Mouse (Mus musculus) kidney, adult 2 months (tissue): ENCODE results near the gene Nlgn3. TPM values are rescaled to one million over a fixed set of nuclear protein-coding genes. Genes with fewer than 3 reads are reported as not detected.

Experiments
- DNase-seq: peaks from one replicate; pipeline ENCODE4 v3.0.0; 2021
- H3K27ac ChIP-seq: fragments of 200-500 bp; 2 replicates; pipeline ENCODE4 v1.5.1; 2012; ENCODE audit warnings: low read depth, low read length, control low read depth, inconsistent platforms; ENCODE audit not compliant: insufficient read depth
- H3K27me3 ChIP-seq: fragments of 200-500 bp; replicated peaks from 2 replicates; pipeline ENCODE4 v1.6.1; 2012; ENCODE audit warnings: mild to moderate bottlenecking, moderate library complexity, low read length, inconsistent platforms; ENCODE audit not compliant: control insufficient read depth, insufficient read depth
- H3K36me3 ChIP-seq: fragments of 200-500 bp; 2 replicates; pipeline ENCODE4 v1.6.1; 2012; ENCODE audit warnings: mild to moderate bottlenecking, moderate library complexity, low read length, inconsistent platforms; ENCODE audit not compliant: control insufficient read depth, insufficient read depth
- H3K4me1 ChIP-seq: fragments of 200-500 bp; 2 replicates; pipeline ENCODE4 v1.6.1; 2011; ENCODE audit warnings: low read length; ENCODE audit not compliant: control insufficient read depth, insufficient read depth
- H3K4me3 ChIP-seq: fragments of 200-500 bp; 2 replicates; pipeline ENCODE4 v1.5.1; 2011; ENCODE audit warnings: mild to moderate bottlenecking, low read depth, low read length, control low read depth; ENCODE audit not compliant: insufficient read depth
- CTCF ChIP-seq: fragments of 200-500 bp; conservative IDR thresholded peaks from 2 replicates; pipeline ENCODE4 v1.5.1; 2011; ENCODE audit warnings: low read depth, mild to moderate bottlenecking, control low read depth, low read length, moderate library complexity, mixed read lengths; ENCODE audit not compliant: insufficient read depth, insufficient read length
- POLR2A ChIP-seq: fragments of 200-500 bp; IDR thresholded peaks from one replicate; pipeline ENCODE4 v1.6.1; 2011; ENCODE audit warnings: low read depth, low read length, control low read depth
- WGBS: fragments of 180-500 bp; shearing (Covaris S2); methylation state at CpG from one replicate; pipeline ENCODE4 v1.1.7; 2018; 5-methylcytosine and 5-hydroxymethylcytosine counted together
- polyA plus RNA-seq: library from polyadenylated mRNA; depleted of rRNA; stranded (reverse); fragments of >200 nt; gene quantifications from 2 replicates; pipeline ENCODE4 v1.2.3, GENCODE M21; 2012; rRNA removed

Nlgn3 gene
- polyA plus RNA-seq, result 0.18 and 0.31 TPM in 2 replicates

DNA sequence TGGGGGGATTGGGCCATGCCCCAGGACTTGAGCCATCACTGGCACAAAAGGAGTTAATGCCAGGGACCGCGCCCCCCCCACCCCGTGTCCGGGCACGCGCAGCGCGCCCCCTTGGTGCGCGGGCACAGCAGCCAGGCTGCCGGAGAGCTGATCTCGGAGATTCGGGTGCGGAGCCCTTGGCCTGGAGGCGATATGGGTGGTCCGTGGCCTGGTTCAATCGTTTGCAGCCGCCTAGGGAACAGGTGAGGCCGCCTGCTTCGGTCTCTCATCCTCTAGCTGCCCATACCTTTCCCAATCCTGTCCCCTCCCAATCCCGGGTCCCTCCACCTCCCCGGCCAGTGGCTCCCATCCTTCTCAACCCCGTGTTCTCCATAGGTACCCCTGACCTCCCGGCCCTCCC, at the start of gene Nlgn3:
Nlgn3 (plus strand) TSS at position 114 of the 400 bp plus-strand sequence.
- Histone ChIP-seq H3K36me3 (no peaks in the 10 kb centered on the region), H3K4me1 (no peaks in the 10 kb centered on the region), H3K27ac (no peak within 1 kb of the TSS), H3K4me3 (no peak within 1 kb of the TSS), H3K27me3 (no peaks in the 10 kb centered on the region)
- WGBS, result 2% methylated on average over 8 of the region's 24 CpGs
- DNase-seq, result no peak
- TF ChIP-seq CTCF (no peak), POLR2A (no peak)

DNA sequence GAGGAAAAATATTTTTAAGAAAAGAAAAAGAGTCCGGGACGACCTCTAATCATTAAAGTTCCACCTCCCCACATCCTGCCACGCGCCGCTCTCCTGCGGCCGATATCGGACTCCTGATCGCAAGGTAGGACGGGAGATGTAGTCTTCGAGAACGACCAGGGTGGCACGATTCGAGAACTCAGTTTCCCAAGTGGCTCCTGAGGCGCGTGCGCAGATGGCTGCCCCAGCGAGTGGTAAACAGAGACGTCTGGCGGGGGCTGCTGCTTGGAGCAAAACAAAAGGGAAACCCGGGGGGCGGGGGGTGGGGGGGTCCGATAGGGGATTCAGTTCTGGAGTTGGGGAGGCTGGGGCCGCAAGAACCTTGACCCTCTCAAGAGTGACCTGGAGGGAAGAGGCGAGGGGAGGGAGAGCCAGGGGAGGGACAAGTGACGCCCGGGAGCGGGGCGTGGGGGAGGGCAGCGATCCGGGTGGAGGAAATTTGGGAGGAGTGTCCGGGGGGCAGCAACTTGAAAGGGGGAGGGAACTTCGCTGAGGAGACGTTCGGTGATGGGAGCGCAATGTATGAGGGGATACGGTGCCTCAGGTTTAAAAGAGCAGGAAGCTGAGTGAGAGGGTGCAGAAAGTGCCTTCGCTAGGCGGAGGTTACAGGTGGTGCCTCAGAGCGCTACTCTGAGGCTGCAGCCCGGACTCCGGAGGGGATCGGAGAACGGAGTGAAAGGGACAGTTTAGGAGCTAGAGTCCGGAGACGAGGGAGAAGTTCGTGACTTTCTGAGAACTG, 44.8 kb upstream of the Nlgn3 start, which contains the start of gene Foxo4:
Foxo4 (plus strand) TSS at position 577 of the 778 bp plus-strand sequence.
- peak within 1 kb of the TSS; percentile 78 for H3K27ac ChIP-seq
- peaks cover 2% of the 10 kb centered on the region; the same call in 1 of the 2 replicates for H3K4me1 ChIP-seq
- DNase-seq, result peak; percentile 94
- under 1% methylated on average over 44 of the region's 47 CpGs for WGBS
- no peaks in the 10 kb centered on the region for H3K36me3 ChIP-seq
- no peaks in the 10 kb centered on the region for H3K27me3 ChIP-seq
- no peak for TF ChIP-seq CTCF
- no peak for TF ChIP-seq POLR2A
- peak within 1 kb of the TSS; percentile 89 for H3K4me3 ChIP-seq

DNA sequence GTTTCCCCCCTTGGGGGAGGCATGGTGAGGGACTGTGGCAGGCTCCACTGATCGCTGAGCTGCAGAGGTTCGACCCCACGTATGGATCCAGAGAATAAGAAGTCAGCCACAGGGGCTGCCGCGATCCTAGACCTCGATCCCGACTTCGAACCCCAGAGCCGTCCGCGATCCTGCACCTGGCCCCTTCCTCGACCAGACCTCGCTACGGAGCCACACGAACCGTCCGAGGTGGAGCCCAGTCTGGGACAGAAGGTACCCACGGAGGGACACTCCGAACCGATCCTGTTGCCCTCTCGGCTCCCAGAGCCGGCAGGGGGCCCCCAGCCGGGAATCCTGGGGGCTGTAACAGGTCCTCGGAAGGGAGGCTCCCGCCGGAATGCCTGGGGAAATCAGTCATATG, 44.2 kb upstream of the Nlgn3 start:
- TF ChIP-seq POLR2A (no peak), CTCF (no peak)
- Histone ChIP-seq H3K4me1 (peaks cover 2% of the 10 kb centered on the region; the same call in 1 of the 2 replicates), H3K4me3 (peak overlapping the region; percentile 89), H3K27me3 (no peaks in the 10 kb centered on the region), H3K36me3 (no peaks in the 10 kb centered on the region), H3K27ac (no peak overlapping the region)
- no peak for DNase-seq
- 0% methylated on average over 26 of the region's 26 CpGs for WGBS

DNA sequence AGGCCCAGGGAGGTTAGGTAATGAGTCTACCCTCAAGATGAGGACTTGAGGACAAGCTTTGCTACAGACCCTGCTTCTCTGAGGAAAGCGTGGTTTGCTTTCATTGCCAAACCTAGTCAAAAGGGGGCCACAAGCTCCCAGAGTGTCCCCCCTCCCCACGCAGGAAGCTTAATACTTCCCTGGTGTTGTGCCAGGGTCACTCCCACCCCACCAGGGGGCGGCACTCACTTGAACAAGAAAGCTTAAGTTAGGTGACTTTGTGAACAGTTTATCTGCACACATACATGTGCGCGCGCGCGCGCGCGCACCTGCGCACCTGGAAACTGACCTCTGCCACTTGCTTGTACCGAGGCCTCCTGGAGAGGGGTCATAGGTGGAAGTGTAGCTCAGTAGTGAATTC, 42.4 kb upstream of the Nlgn3 start:
- 88% methylated on average over 13 of the region's 13 CpGs for WGBS
- H3K27me3 ChIP-seq, result no peaks in the 10 kb centered on the region
- no peak overlapping the region for H3K4me3 ChIP-seq
- no peak for TF ChIP-seq CTCF
- TF ChIP-seq POLR2A, result no peak
- no peaks in the 10 kb centered on the region for H3K36me3 ChIP-seq
- no peak overlapping the region for H3K27ac ChIP-seq
- DNase-seq, result no peak
- H3K4me1 ChIP-seq, result peaks cover 2% of the 10 kb centered on the region; the same call in 1 of the 2 replicates

DNA sequence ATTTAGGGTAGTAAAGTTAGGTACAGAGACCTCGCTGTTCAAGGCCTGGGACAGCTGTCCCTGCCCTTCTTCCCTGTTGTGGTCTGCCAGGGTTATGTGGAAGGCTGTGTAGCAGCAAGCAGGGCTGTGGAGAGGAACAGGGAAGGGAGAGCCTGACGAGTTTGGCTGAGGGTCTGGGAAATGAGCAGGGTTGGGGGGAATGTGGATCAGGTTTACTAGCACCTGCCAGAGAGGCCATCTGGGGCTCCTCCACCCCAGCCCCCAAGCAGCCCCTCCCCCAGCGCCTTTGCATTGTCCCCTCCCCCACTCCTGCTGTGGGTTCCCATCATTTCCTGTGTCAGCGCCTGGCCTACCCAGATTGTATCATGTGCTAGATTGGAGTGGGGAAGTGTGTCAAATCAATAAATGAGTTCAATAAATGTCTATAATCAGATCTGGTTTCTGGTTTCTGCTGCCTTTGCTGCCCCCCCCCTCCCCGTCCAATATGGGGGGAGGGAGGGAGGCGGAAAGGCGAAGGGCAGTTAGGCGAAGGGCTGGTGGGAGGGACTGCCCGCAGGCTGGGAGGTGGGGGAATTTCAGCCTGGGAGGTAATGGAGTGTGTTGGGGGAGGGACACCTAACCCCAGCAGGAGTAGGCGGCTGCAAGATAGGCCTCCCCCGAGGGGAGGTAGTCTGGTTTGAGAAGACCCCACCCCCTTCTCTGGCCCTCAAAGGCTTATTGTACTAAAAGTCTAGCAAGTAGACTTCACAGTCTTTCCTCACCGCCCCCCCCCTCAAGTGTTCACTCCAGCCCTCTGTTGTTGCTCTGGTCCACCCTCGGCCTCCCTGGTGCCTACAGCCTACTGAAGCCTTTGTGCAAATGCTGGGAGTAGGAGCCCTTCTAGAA, 38.3 kb upstream of the Nlgn3 start:
- TF ChIP-seq POLR2A (no peak), CTCF (no peak)

DNA sequence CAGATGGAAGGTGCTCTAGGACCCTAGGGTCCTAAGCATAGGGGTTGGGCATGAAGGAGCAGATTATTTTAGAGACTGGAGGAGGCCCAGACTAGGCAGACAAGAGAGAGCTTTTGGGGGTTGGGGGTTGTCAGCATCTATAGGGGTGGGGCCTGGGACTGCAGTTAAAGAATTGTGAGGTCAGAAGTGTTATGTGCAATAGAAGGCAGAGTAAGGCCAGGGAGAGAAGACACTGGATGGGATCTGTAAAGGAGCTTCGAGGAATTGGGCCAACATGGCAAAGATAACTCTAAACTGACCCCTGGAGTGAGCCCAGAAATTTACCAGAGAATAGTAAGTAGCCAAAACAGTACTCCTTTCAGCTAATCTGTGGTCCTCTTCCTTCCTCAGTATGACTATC, 35.1 kb upstream of the Nlgn3 start, which contains the start of gene Gm614:
Gm614 (minus strand) TSS at position 101 of the 400 bp plus-strand sequence.
- Histone ChIP-seq H3K27me3 (no peaks in the 10 kb centered on the region), H3K27ac (no peak within 1 kb of the TSS), H3K4me3 (no peak within 1 kb of the TSS), H3K36me3 (no peaks in the 10 kb centered on the region), H3K4me1 (no peaks in the 10 kb centered on the region)
- 100% methylated on average over 1 of the region's 1 CpGs for WGBS
- TF ChIP-seq POLR2A (no peak), CTCF (no peak)
- no peak for DNase-seq

More for the DNA sequence above, 38.3 kb upstream of the Nlgn3 start:
- no peak for DNase-seq
- WGBS, result 46% methylated on average over 13 of the region's 13 CpGs
- H3K27ac ChIP-seq, result no peak overlapping the region
- no peaks in the 10 kb centered on the region for H3K27me3 ChIP-seq
- no peak overlapping the region for H3K4me3 ChIP-seq
- no peaks in the 10 kb centered on the region; the same call in 1 of the 2 replicates for H3K4me1 ChIP-seq
- no peaks in the 10 kb centered on the region for H3K36me3 ChIP-seq

DNA sequence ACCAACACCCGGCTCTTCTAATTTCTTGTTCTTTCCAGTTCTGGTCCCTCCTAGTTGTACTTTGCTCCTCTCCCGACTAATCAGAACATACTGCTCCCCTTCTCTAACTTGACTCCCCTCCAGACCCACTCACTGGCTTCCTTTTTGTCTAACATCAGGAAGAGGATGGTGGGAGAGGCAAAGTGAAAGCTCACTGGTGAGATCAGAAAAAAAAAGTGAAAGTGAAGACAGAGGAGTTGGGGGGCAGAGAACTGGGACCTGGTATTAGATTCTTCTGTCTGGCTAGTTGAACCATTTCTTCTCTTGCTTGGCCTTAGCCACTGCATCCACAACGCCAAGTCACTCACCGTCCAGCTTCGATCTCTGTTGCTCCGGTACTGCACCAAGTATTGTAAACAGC, 32.3 kb upstream of the Nlgn3 start:
- no peaks in the 10 kb centered on the region for H3K36me3 ChIP-seq
- H3K4me1 ChIP-seq, result no peaks in the 10 kb centered on the region
- TF ChIP-seq POLR2A (no peak), CTCF (no peak)
- H3K4me3 ChIP-seq, result no peak overlapping the region
- H3K27me3 ChIP-seq, result no peaks in the 10 kb centered on the region
- H3K27ac ChIP-seq, result no peak overlapping the region
- 82% methylated on average over 6 of the region's 6 CpGs for WGBS
- no peak for DNase-seq
